ENCODE assay signal across 16 mouse cellular contexts in the genomic region with DNA sequence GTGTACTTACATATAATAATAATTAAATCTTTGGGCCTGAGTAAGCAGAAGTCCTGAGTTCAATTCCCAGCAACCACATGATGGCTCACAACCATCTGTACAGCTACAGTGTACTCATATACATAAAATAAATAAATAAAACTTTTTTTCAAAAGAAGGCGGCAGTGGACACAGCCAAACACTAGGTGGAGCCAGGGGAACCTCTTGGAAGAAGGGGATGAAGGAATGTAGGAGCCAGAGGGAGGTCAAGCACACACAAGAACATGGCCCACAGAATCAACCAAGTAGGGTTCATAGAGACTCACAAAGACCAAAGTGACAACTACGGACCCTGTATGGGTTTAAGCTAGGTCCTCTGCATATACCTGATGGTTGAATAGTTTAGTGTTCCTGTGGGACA. TPM values are rescaled to one million over a fixed set of nuclear protein-coding genes. Genes with fewer than 3 reads are reported as not detected.
DNase-seq lines count a peak whose midpoint lies in the region; ATAC-seq and TF ChIP-seq lines count a peak whose summit lies in the region.
"Had no signal": no experiment of that assay in that cellular context is flagged by ENCODE, and none has a peak within 500 bp of the region (broad histone marks: within the 10 kb centered on the region; RNA-seq: fewer than 3 reads in every experiment).

No protein-coding gene starts in this region.

- no peaks in the 10 kb centered on the region for H3K36me3 ChIP-seq in limb, embryonic 11.5 days (ENCODE audit: control insufficient read depth, insufficient read depth, low read length)
- H3K36me3 ChIP-seq in limb, embryonic 10.5 days, result no peaks in the 10 kb centered on the region
- H3K36me3 ChIP-seq in small intestine, adult 2 months (ENCODE audit: control insufficient read depth, insufficient read depth, low read length), result no peaks in the 10 kb centered on the region
- H3K36me3 ChIP-seq: heart, embryonic 12.5 days; hindbrain, embryonic 15.5 days; lung, embryonic 15.5 days; midbrain, embryonic 15.5 days; stomach, embryonic 15.5 days had no signal

- no peak for TF ChIP-seq POLR2A in small intestine, adult 2 months (IDR thresholded peaks at IDR 0.05; ENCODE audit: low read depth, low read length)

- peaks cover 5% of the 10 kb centered on the region; the same call in 1 of the 2 replicates for H3K4me1 ChIP-seq in limb, embryonic 11.5 days (ENCODE audit: control insufficient read depth, insufficient read depth, low read length)
- H3K4me1 ChIP-seq in limb, embryonic 10.5 days, result peaks cover 36% of the 10 kb centered on the region
- peaks cover 13% of the 10 kb centered on the region; the same call in 1 of the 2 replicates for H3K4me1 ChIP-seq in small intestine, adult 2 months (ENCODE audit: control insufficient read depth, insufficient read depth, insufficient read length, low read length)
- H3K4me1 ChIP-seq: hindbrain, embryonic 15.5 days; midbrain, embryonic 15.5 days had no signal

- WGBS in limb, embryonic 11.5 days, result 81% methylated on average over 2 of the region's 2 CpGs
- WGBS in limb, embryonic 10.5 days, result 80% methylated on average over 2 of the region's 2 CpGs
- 67% methylated on average over 2 of the region's 2 CpGs for WGBS in small intestine, adult 2 months

- H3K9ac ChIP-seq in limb, embryonic 11.5 days (ENCODE audit: low read length), result no peak overlapping the region
- H3K9ac ChIP-seq: heart, embryonic 12.5 days; hindbrain, embryonic 15.5 days; lung, embryonic 15.5 days; midbrain, embryonic 15.5 days; stomach, embryonic 15.5 days had no signal

- H3K4me2 ChIP-seq in limb, embryonic 11.5 days (ENCODE audit: low read depth, severe bottlenecking), result no peak overlapping the region
- H3K4me2 ChIP-seq: heart, embryonic 12.5 days; hindbrain, embryonic 15.5 days; lung, embryonic 15.5 days; midbrain, embryonic 15.5 days; stomach, embryonic 15.5 days had no signal

- H3K27ac ChIP-seq in gastrocnemius, adult 2 months, result no peak overlapping the region
- H3K27ac ChIP-seq in limb, embryonic 11.5 days (replicated peaks; ENCODE audit: low read depth, low read length), result no peak overlapping the region
- no peak overlapping the region for H3K27ac ChIP-seq in limb, embryonic 10.5 days
- H3K27ac ChIP-seq in small intestine, adult 2 months (ENCODE audit: insufficient read depth, low read depth, low read length), result peak overlapping the region; percentile 21; the same call in 1 of the 2 replicates
- H3K27ac ChIP-seq: hindbrain, embryonic 15.5 days; lung, embryonic 15.5 days; midbrain, embryonic 15.5 days; stomach, embryonic 15.5 days had no signal

- intact Hi-C loops in gastrocnemius, adult 2 months (cut with DNase I), result no loop called here

- no peaks in the 10 kb centered on the region for H3K27me3 ChIP-seq in limb, embryonic 11.5 days (ENCODE audit: control insufficient read depth, insufficient read depth, low read length)
- H3K27me3 ChIP-seq in limb, embryonic 10.5 days (ENCODE audit: low read depth, poor library complexity, severe bottlenecking), result peaks cover 19% of the 10 kb centered on the region; the same call in 1 of the 2 replicates
- no peaks in the 10 kb centered on the region for H3K27me3 ChIP-seq in small intestine, adult 2 months (ENCODE audit: control insufficient read depth, insufficient read depth, low read length)
- H3K27me3 ChIP-seq: hindbrain, embryonic 15.5 days; midbrain, embryonic 15.5 days; stomach, embryonic 15.5 days had no signal

- H3K9me3 ChIP-seq in limb, embryonic 11.5 days (ENCODE audit: control insufficient read depth, low read length), result peaks cover 2% of the 10 kb centered on the region; the same call in 1 of the 2 replicates
- 0 out of 2 replicates have a peak, but pooled peaks cover 1% of the 10 kb centered on the region for H3K9me3 ChIP-seq in limb, embryonic 10.5 days (replicated peaks)
- H3K9me3 ChIP-seq: hindbrain, embryonic 15.5 days; lung, embryonic 15.5 days; midbrain, embryonic 15.5 days; stomach, embryonic 15.5 days had no signal

- DNase-seq in gastrocnemius, adult 2 months, result no peak
- no peak for DNase-seq in gastrocnemius, postnatal 10 days
- DNase-seq in limb, embryonic 11.5 days (ENCODE audit: low spot score), result peak; percentile 54
- no peak for DNase-seq in limb, embryonic 10.5 days (ENCODE audit: low spot score)
- DNase-seq in brain, adult 2 months (ENCODE audit: low read depth, low spot score), result peak; percentile 46
- DNase-seq in layer of hippocampus, postnatal 25 days (ENCODE audit: extremely low spot score in 1 of 2, low spot score in 1 of 2), result no peak
- no peak for DNase-seq in frontal cortex, postnatal 36 days (ENCODE audit: low spot score in 2 of 2)
- DNase-seq: thymus, postnatal 36 days had no signal

- ATAC-seq in limb, embryonic 11.5 days (ENCODE audit: insufficient number of reproducible peaks, low FRiP score, low TSS enrichment, low read depth), result no peak
- ATAC-seq: midbrain, embryonic 15.5 days had no signal

- no peak overlapping the region for H3K4me3 ChIP-seq in gastrocnemius, adult 2 months
- no peak overlapping the region for H3K4me3 ChIP-seq in limb, embryonic 11.5 days (ENCODE audit: low read depth, low read length)
- H3K4me3 ChIP-seq in limb, embryonic 10.5 days, result no peak overlapping the region
- no peak overlapping the region for H3K4me3 ChIP-seq in small intestine, adult 2 months (ENCODE audit: low read depth, low read length)
- H3K4me3 ChIP-seq: heart, embryonic 12.5 days; hindbrain, embryonic 15.5 days; lung, embryonic 15.5 days; midbrain, embryonic 15.5 days; stomach, embryonic 15.5 days had no signal

- TF ChIP-seq CTCF in gastrocnemius, adult 2 months (IDR thresholded peaks at IDR 0.05), result peak; percentile 40
- TF ChIP-seq CTCF in small intestine, adult 2 months (IDR thresholded peaks at IDR 0.05; ENCODE audit: extremely low read depth, insufficient read length, insufficient replicate concordance, low read depth, low read length), result no peak

RNA-seq across cellular contexts. Expression of gene Pla2g5, which starts 38.6 kb away (rescaled TPM):
- total RNA-seq in gastrocnemius, adult 2 months (2021), result 1 to 10 TPM in 1 of 2 experiments, under 1 TPM in 1; 0.92 to 2.1 TPM
- total RNA-seq in gastrocnemius, postnatal 10 days (2021), result 1 to 10 TPM; 2.3 to 5.6 TPM
- polyA plus RNA-seq in limb, embryonic 11.5 days (2014; fragmentation: Nextera tagmentation; extraction: Ambion mirVana), result 0.12 TPM in 1 of 2 replicates, not detected in the other
- 0.15 and 0.30 TPM in 2 replicates for polyA plus RNA-seq in limb, embryonic 10.5 days (2016; fragmentation: Nextera tagmentation; extraction: Ambion mirVana)
- 6.0 and 11.6 TPM in 2 replicates for polyA plus RNA-seq in small intestine, adult 2 months (2012; rRNA removed)
- total RNA-seq in layer of hippocampus, postnatal 25 days (2021), result 1 to 10 TPM in 1 of 2 experiments, under 1 TPM in 1; 0.76 to 1.1 TPM

RNA-seq across cellular contexts. Expression of gene Gm13030, which starts 49.1 kb away (rescaled TPM):
- not detected for total RNA-seq in gastrocnemius, adult 2 months (2021)
- total RNA-seq in gastrocnemius, postnatal 10 days (2021), result not detected
- not detected in 2 replicates for polyA plus RNA-seq in limb, embryonic 11.5 days (2014; fragmentation: Nextera tagmentation; extraction: Ambion mirVana)
- polyA plus RNA-seq in limb, embryonic 10.5 days (2016; fragmentation: Nextera tagmentation; extraction: Ambion mirVana), result not detected in 2 replicates
- not detected in 2 replicates for polyA plus RNA-seq in small intestine, adult 2 months (2012; rRNA removed)
- total RNA-seq in layer of hippocampus, postnatal 25 days (2021), result not detected
- polyA plus RNA-seq: heart, embryonic 12.5 days; hindbrain, embryonic 15.5 days; limb, embryonic 14.5 days; lung, embryonic 15.5 days; midbrain, embryonic 15.5 days; neural tube, embryonic 14.5 days; stomach, embryonic 15.5 days had no signal

RNA-seq across cellular contexts. Expression of gene Pla2g2d, which starts 49.1 kb away (rescaled TPM):
- under 1 TPM in 1 of 2 experiments, not detected in 1; 0.28 TPM for total RNA-seq in gastrocnemius, adult 2 months (2021)
- total RNA-seq in gastrocnemius, postnatal 10 days (2021), result not detected
- not detected in 2 replicates for polyA plus RNA-seq in limb, embryonic 11.5 days (2014; fragmentation: Nextera tagmentation; extraction: Ambion mirVana)
- polyA plus RNA-seq in limb, embryonic 10.5 days (2016; fragmentation: Nextera tagmentation; extraction: Ambion mirVana), result not detected in 2 replicates
- 6.5 and 7.8 TPM in 2 replicates for polyA plus RNA-seq in small intestine, adult 2 months (2012; rRNA removed)
- total RNA-seq in layer of hippocampus, postnatal 25 days (2021), result under 1 TPM; 0.28 to 0.54 TPM
- polyA plus RNA-seq: heart, embryonic 12.5 days; lung, embryonic 15.5 days had no signal

RNA-seq across cellular contexts. Expression of gene Pla2g2e, which starts 53.1 kb away (rescaled TPM):
- not detected for total RNA-seq in gastrocnemius, adult 2 months (2021)
- total RNA-seq in gastrocnemius, postnatal 10 days (2021), result not detected
- not detected in 2 replicates for polyA plus RNA-seq in limb, embryonic 11.5 days (2014; fragmentation: Nextera tagmentation; extraction: Ambion mirVana)
- 0.20 TPM in 1 of 2 replicates, not detected in the other for polyA plus RNA-seq in limb, embryonic 10.5 days (2016; fragmentation: Nextera tagmentation; extraction: Ambion mirVana)
- 0.16 and 0.67 TPM in 2 replicates for polyA plus RNA-seq in small intestine, adult 2 months (2012; rRNA removed)
- total RNA-seq in layer of hippocampus, postnatal 25 days (2021), result not detected
- polyA plus RNA-seq: heart, embryonic 12.5 days; hindbrain, embryonic 15.5 days; lung, embryonic 15.5 days; midbrain, embryonic 15.5 days; neural tube, embryonic 14.5 days; stomach, embryonic 15.5 days had no signal

Comparison
In these comparisons a context has a peak if more than half of its experiments do, and no peak if none do; other contexts are left out.
1. DNase-seq: peak in limb, embryonic 11.5 days (single experiment) and brain, adult 2 months (single experiment); none in gastrocnemius, adult 2 months (single experiment), gastrocnemius, postnatal 10 days (single experiment), limb, embryonic 10.5 days (single experiment), layer of hippocampus, postnatal 25 days (0 of 2) and frontal cortex, postnatal 36 days (0 of 2).